Mouse (Mus musculus) right cerebral cortex, postnatal 4 days (tissue): ENCODE measurements around the gene Pank4.

Experiments used
- DNase-seq: peaks from one replicate; pipeline ENCODE4 v3.0.0-alpha.2; 2022

Gene Pank4

DNA sequence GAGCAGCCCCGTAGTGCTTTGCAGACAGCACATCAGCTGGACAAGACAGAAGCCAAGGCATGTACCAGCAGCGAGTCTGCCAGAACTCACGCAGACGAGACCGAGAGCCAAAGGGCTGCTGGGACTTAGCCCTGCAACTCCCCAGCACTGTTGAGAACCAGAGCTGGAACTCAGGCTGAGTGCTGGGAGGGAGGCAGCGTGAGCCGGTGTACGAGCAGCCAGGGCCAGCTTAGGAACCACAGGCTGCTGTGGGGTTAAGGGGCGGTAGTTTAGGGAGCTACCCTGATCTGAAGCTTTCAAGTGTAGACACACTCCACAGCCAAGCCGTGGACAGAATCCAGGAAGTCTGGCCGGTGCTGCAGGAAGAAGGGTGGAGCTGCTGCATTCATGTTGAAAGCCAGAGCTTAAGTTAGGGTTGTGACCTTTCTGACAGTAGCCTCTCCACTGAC, 10.3 kb downstream of the Pank4 start:
- no peak for DNase-seq

DNA sequence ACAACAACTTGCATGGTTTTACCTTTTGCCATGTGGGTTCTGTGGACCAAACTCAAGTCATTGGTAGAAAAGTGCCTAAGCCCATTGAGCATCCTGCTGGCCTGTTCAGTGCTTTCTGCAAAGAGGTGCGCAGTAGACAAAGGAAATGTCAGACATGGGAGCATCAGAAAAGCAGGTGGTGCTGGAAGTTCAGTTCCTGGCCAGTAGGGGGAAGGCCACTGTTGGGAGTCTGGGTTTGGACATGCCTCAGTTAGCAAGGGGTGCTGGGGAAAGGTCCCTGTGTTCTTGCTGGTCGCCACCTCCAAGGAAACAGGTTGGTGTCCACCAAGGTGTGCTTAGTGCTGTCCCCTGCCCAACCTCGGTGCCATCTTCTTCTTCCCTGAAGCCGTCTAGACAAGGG, 16.2 kb downstream of the Pank4 start:
- no peak for DNase-seq

DNA sequence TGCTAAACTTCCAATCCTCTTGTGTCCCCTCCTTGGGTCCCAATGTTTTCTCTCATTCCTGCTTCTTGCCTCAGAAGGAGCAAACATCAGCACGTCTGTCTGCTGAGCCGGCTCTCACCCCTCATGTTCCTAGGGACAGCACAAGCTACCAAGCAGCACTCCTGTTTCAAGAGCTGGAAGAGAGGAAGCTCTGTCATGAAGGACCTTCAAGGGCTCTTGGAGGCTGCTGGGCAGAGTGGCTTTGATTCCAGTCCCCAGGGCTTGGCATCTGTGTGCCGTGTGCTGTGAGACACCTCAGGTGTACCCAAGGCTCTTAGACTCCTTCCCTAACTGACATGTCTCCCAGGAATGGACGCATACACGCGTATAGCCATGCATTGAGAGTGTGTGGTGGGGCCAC, 17.2 kb downstream of the Pank4 start:
- DNase-seq = no peak

DNA sequence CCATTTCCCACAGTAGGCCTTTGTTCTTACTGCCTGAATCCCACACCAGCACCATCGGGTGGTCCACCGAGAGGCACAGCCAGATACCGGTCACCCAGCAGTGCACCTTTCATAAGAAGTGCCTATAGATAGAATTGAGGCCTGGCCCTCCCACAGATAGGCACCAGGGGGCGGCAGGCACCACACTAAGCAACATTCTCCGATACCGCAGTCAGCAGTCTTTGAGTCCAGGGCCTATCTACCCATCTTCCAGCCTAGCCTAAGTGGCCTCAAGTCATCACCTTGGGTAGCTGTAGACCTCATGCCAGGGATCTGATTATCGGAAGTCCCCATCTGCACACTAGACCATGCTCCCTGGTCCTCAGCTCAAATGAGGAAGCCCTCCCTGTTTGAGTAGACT, 17.6 kb downstream of the Pank4 start:
- peak; percentile 80 for DNase-seq

DNA sequence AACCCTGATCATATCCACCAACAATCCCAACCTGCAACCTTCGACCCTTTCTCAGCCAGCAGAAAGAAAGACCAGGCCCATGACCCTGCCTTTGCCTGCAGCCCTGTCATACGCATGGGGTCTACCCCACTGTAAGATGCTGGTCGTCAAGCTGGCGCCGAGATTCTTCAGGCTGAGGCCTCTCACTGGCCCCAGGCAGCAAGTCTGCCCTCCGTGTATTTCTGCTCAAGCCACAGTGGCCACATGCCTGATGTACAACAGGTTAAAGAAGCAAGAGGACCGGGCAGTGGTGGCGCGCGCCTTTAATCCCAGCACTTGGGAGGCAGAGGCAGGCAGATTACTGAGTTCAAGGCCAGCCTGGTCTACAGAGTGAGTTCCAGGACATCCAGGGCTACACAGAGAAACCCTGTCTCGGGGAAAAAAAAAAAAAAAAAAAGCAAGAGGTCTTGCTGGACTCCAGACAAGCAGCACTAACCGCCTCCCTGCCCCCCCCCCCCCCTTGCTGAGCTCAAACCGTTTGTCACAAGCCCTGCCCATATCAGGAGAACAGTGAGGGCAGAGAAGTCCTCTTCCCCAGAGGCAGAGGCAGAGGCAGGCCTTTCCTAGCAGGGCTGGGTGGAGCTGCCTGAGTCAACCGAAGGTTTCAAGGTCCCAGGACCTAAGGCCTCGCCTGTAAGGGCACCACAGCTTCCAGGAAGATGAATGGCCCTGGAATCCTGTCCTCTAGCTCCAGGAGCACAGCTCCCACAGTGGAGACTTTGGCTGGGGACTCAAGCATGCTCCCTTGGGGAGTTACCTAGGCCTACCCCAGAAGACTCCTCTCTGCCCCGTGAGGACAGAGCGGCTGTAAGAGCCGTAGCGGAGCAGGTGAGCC, 18.6 kb downstream of the Pank4 start:
- DNase-seq = no peak

DNA sequence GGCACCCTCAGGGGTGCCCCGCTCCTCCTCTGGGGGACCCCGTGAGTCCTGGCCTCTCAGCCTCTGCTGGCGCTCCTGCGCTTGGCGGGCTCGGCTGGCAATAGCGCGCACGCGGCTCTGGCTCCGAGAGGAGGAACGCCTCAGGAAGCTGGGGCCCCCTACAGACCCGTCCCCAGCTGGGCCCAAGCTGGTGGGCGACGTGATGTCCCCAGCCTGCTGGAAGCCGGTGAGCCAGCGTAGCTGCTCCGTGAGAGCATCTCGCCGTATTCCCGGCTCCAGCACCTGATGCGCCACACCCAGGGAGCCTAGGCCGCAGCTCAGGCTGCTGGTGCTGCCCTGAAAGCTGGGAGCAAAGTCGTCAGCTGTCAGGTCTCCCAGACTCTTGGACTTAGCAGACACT, 19.8 kb downstream of the Pank4 start:
- DNase-seq = no peak

DNA sequence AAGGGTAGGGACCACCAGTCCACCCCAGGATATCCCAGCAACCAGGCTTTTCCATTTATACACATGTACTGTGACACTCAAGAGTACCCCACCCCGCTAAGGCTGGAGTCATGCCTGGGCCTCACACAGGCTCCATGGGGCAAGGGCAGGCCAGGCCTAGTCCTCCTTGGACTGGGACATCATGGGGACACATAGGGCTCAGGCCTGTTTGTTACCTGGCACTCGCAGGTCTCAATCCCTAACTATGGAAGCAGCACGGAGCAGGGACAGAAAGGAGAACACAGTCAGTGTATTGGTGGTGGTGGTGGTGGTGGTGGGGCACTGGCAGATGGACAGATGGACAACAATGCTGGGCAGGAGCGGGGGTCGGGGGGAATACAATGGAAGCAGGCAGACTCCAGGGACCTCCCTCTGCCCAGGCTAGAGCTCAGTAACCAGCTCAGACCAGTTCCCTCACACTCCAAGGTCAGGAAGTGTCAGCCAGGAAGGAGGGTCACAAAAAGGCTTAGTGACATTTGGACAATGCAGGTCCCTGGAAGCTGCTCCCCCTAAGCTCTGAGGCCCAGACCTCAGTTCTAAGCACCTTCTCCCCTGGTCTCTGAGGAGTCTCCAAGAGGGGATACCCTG, 21.3 kb downstream of the Pank4 start:
- no peak for DNase-seq

DNA sequence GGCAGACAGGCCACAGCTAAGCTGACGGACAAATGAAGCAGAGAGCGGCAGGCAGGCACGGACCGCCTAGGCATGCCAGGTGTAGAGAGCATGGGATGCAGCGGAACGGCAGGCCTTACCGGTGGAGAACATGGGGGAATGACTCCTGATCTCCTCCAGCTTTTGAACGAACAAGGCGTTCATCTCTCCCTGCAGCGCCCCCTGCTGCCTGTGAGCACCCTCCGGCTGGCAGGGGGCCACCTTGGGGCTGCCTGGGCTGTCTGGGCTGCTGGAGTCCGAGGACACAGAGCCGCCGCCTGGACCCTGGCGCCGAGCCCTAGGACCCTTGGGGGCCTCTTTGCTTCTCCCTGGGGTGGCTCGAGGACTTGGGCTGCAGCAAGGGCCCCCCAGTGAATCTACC, 22.2 kb downstream of the Pank4 start:
- peak; percentile 86 for DNase-seq

DNA sequence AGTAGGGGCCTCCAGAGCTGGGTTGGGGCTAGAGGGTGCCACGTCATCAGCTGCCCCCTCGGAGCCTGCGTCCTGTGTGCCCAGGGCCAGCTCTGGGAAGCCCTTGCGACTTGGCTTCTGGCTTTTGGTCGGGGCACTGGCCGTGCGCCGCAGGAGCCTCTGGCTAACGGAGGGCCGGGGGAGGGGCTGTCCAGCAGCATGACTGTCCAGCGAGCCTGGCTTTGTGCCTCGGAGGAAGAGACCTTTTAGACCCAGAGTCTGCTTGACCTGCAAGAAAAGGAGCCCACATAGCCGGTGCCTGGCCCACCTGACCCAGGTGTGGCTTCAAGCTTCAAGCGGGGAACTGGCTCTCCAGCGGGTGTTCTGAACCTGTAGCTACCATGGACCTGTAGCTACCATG, 22.8 kb downstream of the Pank4 start:
- no peak for DNase-seq

DNA sequence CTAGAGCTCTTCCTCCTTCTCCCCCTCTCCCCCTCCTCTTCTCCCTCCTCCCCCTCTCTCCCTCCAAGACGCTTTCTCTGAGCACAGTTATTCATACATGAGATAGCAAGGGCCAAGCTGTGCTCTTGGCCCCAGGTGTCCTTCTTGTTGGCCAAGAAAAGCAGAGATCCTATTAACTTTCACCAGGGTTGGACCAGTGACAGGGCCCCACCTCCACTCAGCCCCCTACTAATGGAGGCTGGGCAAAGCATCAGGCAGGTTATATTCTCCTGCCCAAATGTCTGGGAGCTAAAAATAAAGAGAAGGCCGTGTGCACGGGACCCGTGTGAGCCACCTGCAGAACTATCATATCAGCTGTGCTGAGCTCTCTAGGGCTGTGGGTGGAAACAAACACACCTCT, 31.0 kb downstream of the Pank4 start:
- DNase-seq = no peak

DNA sequence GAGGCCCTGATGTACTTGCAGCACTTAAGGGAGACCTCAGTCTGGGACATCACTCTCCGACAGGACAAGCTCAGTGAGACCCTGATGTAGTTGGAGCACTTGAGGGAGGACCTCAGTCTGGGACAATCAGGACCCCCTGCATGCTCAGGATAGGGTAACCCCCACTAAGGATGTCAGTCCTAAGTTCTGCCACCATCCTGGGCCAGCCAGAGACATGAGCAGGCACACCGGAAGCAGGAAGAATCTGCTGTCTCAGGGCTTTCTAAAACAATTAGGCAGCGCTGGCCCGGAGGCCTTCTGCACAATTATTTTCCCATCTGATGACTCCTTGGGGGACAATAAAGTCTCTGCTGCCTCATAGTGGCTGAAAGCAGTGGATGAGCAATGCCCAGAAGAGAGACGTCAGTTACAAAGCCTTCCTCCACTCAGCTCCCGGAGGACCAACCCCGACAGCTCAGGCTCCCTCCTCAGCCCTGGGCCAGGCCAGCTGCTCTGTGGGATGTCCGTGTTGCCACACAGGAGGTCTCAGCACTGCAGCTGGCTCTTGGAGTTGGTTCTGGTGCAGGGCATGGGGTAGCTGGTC, 32.7 kb downstream of the Pank4 start:
- no peak for DNase-seq

DNA sequence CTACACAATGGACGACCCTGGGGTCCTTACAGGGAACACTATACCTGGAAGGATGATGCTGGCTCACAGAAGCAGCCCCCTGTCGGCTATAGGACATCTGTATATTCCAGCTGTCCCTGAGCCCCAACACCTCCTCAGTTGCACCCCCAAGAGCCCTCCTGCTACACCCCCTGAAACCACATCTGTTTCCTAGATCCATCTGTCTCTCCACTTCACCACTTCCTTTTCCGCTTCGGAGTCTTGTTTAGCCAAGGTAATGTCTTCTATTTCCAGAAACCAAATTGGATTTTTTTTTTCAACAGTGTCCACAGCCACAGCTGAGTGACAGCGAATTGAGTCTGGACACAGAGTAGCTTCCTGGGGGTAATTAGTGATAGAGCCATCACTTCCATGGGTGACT, 35.5 kb downstream of the Pank4 start:
- no peak for DNase-seq

DNA sequence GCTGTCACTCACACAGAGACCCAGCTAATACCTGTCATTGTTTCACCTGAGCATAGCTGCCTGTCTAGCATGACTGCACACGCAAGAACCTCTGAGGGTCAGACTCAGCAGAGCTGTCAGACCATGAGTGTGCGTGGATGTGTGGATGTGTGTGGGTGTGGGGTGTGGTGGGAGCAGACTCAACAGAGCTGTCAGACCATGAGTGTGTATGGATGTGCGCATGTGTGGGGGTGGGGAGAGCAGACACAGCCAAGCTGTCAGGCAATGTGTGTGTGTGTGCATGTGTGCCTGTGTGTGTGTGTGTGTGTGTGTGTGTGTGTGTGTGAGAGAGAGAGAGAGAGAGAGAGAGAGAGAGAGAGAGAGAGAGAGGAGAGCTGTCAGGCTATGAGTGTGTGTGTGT, 41.4 kb downstream of the Pank4 start:
- no peak for DNase-seq

DNA sequence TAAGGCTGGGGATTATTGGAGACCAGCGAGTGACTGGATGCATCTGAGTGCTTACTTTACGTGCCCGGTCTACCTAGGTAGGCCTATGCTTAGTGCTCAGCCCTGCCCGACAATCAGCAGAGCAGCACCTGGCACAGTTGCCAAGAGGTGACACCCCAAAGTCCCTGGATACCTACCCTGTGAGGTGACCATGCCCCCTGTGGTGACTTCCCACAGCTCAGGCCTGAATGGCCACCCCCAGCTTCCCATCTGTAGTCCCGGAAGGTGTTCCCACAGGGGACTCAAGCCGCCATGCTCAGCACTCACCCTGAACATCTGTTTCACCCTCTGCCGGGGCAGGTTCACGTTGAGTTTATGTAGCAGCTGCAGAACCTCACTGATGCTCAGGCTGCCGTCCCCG, 42.4 kb downstream of the Pank4 start:
- no peak for DNase-seq

DNA sequence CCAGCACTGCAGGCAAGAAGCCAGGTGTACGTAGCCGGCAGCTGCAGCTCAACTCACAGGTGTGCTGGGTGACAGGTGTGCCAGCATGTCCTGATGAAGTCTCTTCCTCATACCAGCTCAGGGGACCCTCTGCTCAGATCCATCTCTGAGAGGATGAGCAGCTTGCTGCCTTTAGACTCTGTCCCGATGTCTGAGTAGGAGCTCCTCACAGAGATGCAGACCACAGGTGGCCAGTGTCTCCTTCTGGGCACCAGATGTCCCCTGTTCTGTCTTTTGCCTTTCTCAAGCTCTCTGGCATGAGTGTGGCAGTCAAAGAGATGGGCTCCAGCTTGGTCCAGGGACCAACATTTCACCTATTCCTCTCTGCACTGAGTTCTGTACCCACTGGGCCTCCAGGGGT, 43.7 kb downstream of the Pank4 start:
- no peak for DNase-seq

DNA sequence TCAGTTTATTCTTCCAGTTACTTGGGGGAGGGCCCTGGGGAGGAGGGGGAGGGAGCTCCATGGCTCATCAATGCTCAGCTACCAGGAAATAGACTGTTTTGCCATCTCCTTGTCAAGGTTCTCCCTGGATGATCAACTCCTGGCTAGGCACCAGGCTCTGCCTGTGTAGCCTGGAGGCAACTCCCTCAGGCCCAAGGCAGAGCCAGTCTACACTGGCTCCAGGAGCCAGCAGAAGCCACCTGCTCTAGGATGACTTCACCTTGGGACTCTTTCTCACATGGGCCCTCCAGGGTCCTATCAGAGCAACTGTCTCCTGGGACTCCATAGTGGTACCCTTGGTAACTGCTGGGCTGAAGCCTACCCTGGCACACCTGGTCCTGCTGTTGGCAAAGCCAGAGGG, 44.2 kb downstream of the Pank4 start:
- DNase-seq = no peak

DNA sequence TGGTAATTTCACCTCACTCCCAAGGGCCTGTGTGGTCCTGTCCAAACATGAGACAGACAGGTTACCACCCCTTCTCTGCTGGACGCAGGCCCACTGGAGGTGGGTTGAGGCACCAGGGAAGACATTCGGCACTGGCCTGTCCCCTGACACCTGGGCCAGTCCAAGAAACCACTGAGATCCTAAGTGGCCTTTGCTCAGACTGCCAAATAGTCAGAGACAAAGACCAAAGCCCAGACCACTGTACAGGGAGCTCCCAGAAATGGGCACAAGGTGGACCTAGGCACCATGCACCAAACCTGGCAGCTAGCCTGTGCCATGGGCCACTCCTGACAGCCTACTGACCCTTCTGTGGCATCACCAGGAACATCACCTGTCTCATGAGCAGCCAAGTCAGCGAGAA, 45.3 kb downstream of the Pank4 start:
- DNase-seq = no peak

DNA sequence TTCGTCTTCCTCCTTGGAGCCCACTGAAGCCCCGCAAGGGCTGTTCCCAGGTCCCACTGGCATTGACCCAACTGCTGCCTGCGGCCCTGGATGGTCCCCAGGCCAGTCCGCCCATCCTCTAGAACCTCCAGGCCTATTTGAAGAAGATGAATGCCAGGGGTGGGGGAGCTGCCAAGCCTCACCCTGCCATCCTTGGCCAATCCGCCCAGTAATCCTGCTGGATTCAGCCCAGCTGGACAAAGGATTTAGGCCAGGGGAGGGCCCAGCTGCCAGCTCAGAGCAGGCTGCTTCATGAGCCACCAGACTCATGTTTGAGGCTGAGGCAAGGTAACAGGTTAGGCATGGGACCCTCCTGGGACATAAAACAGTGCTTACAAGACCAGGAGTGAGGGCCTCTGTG, 46.9 kb downstream of the Pank4 start:
- peak; percentile 59 for DNase-seq

DNA sequence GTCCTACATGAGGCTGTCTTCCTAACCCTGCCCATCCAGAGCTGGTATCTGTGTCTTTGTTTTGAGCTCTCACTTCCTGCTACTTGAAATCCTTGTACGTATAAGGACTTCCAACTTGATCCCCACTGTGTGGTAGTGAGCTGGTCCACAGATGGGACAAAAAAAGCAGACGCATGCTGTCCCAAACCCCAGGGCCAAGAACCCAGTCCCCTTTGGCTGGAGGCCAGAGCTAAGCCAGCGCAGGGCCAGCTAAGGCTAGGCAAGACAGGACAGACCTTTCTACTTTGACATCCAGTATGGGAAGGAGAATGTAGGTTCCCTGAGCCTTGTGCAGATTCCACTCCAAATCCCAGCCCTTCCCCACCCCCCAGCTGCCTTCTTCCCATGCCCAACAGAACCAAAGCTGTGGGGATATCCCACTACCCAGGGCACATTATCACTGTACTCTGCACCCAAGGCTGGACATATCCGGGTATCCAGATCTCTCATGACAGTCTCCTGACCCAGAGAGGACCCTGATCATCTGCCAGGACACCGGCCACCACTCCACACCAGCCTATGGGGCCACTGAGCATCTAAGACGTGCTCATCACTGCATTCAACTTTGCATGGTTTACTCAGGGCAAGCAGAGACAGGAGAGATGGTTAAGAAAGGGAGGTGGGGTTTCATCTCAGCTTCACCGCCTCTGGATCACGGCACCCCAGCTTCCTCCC, 47.5 kb downstream of the Pank4 start:
- peak; percentile 32 for DNase-seq

DNA sequence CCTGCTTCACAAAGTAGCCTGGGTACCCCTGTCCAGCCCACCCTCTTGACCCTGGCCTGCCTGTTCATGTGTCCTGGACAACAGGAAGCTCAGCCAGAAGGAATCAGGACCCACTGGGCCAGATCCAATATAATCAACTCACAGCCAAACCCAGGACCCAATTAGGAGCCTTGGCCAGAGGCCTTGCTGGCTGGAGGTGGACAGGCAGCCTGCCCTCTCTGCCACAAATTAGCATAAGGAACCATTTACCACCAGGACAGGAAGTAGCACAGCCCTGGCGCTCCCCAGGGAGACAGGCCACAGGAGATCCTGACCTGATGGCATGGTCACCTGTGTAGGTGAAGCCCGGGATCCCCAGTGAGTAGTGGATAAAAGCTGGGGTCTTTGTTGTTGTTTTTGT, 48.2 kb downstream of the Pank4 start:
- no peak for DNase-seq

DNA sequence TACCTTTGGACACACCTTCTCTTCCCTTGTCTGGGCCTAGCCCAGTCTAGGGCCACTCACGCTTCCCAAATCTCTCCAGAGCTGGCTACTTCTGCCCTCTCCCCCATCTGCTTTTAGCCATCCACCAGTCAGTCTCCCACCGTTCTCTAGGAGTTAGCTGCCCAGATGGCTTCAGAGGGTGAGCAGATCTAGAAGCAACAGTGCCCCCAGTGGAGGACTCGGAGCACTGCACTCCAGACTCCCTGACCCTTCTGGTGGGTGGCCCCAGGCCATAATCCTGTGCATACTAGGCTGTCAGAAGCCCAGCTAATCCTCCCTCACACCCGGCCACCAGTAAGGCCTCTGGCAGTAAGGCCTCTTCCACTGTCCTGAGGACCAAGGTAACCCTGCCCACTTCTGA, 48.9 kb downstream of the Pank4 start:
- peak; percentile 54 for DNase-seq

DNA sequence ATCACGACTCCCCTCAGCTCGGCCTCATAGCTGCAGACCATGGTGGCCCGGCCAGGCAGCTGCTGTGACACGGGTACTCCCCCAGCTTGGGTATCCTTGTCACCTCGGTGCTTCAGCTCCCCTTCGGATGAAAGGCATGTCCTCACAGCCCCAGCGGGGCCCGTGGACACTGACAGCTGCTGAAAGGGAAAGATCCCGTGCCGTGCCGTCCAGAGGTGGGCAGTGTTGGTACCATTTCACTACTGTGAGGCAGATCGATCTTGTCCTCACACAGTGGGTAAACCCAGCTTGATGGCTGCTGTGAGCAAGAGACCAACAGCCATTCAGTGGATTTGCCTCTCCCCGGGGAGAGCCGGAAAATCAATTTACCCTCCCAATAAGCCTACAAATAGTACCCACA, 50.3 kb downstream of the Pank4 start:
- DNase-seq = no peak

DNA sequence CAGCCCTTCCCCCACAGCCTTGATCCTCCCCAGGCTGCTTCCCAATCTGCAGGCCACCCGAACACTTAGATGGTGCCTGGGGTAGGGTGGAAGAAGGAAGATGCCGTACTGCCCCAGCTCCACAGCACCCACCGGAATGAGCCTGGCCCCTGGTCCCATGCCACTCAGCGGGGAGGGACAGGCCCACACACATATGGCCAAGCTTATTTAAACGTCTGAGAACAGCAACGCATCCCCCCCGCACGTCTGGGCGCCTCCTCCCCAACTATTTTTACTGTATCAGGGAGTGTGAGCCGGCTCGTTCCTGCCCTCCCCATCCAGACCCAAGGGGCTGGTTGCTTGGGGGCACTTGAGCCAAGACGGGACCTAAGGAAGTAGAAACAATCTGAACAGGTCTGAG, 50.9 kb downstream of the Pank4 start:
- DNase-seq = no peak

DNA sequence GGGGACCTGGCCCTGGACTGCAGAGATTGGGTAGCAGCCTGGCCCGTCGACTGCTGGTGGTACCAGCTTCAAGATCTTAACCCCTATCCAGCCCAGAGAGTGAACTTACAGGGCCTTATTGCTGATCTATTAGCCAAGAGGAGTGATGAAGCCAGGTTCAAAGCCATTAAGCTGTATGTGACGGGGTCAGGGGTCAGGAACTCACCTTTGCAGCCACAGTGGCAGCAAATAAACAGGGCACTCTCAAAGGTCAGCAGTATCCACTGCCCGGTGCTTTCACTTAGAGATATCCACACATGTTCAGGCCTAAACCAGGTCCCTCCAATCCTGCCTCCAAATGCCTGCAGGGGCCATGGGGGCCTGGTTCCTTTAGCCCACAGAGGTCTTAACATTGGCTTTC, 51.6 kb downstream of the Pank4 start:
- DNase-seq = no peak
